Mouse (Mus musculus) lung, adult 2 months (tissue): Measurements from ENCODE around the gene Pip5kl1.

Source experiments
- CTCF ChIP-seq: fragments of 200-500 bp; IDR thresholded peaks from 2 replicates; pipeline ENCODE4 v1.5.1; 2011; ENCODE audit warnings: mild to moderate bottlenecking, low read length, control low read depth; ENCODE audit not compliant: insufficient read depth
- POLR2A ChIP-seq: fragments of 200-500 bp; IDR thresholded peaks from 2 replicates; pipeline ENCODE4 v1.6.1; 2011; ENCODE audit warnings: low read depth, mild to moderate bottlenecking, control low read depth, low read length, borderline replicate concordance; ENCODE audit errors: extremely low read depth

DNA sequence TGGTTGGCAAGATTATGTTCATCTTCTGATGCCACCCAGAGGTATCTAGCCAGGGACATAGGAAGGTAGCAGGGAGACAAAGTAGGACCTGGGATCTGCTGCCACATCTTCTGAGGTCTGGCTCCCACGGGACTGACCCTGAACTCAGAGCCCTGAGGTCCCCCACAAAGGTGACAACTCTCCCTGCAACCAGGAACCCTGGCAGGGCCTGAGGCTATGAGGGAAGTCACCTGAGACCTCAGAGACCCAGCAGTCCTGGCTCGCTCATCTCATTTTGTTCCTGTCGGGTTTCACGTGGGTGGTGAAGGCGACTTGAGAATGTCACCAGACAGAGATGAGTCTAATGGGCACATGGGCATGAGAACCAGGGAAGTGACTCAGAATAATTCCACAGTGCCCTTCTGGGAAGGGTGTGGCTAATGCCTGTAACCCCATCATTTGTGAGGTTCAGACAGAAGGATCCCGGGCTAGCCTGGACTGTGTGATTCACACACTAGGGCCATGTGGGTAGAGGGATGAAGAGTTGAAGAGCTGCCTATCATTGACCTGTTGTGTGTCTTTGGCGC lies 10.6 kb downstream of the Pip5kl1 start:
- TF ChIP-seq CTCF: no peak
- no peak for TF ChIP-seq POLR2A
